Mouse (Mus musculus) thymus, postnatal 4 days (tissue): ENCODE results near the gene Myom1.

Experiments used
- DNase-seq: peaks from one replicate; pipeline ENCODE4 v3.0.0; 2021

The Myom1 gene

GRCm38 (mm10) chr17:71002081-71002743, at the start of gene Myom1:
Myom1 (plus strand) TSS chr17:71002633.
- peak; percentile 99 for DNase-seq

- peak; percentile 82 for DNase-seq
Observed at GRCm38 (mm10) chr17:70963546-70963945, 38.9 kb upstream of the Myom1 start.

- DNase-seq: no peak
Observed at GRCm38 (mm10) chr17:70965281-70965680, 37.2 kb upstream of the Myom1 start.

- no peak for DNase-seq
Observed at GRCm38 (mm10) chr17:70966126-70966525, 36.3 kb upstream of the Myom1 start.

GRCm38 (mm10) chr17:70967191-70967590, 35.2 kb upstream of the Myom1 start:
- DNase-seq: no peak

GRCm38 (mm10) chr17:70967646-70968045, 34.8 kb upstream of the Myom1 start:
- DNase-seq: no peak

GRCm38 (mm10) chr17:70968606-70969191, 33.7 kb upstream of the Myom1 start:
- DNase-seq: no peak

- DNase-seq: no peak
Observed at GRCm38 (mm10) chr17:70971206-70971605, 31.2 kb upstream of the Myom1 start.

GRCm38 (mm10) chr17:70973398-70973797, 29.0 kb upstream of the Myom1 start:
- no peak for DNase-seq

- DNase-seq: peak; percentile 53
Observed at GRCm38 (mm10) chr17:70974065-70974464, 28.4 kb upstream of the Myom1 start.

- DNase-seq: peak; percentile 56
Observed at GRCm38 (mm10) chr17:70977799-70978198, 24.6 kb upstream of the Myom1 start.

- DNase-seq: no peak
Observed at GRCm38 (mm10) chr17:70979345-70980223, 22.8 kb upstream of the Myom1 start.

GRCm38 (mm10) chr17:70985501-70986354, 16.7 kb upstream of the Myom1 start:
- no peak for DNase-seq

- DNase-seq: no peak
Observed at GRCm38 (mm10) chr17:70986355-70986740, 16.1 kb upstream of the Myom1 start.

- no peak for DNase-seq
Observed at GRCm38 (mm10) chr17:70986831-70987660, 15.4 kb upstream of the Myom1 start.

- DNase-seq: no peak
Observed at GRCm38 (mm10) chr17:70988337-70988767, 14.1 kb upstream of the Myom1 start.

- DNase-seq: no peak
Observed at GRCm38 (mm10) chr17:70989430-70989829, 13.0 kb upstream of the Myom1 start.

- DNase-seq: no peak
Observed at GRCm38 (mm10) chr17:70989991-70990390, 12.4 kb upstream of the Myom1 start.

- peak; percentile 90 for DNase-seq
Observed at GRCm38 (mm10) chr17:70990403-70991303, 11.8 kb upstream of the Myom1 start.
